Mouse (Mus musculus): Measurements from ENCODE around the gene Rsc1a1. TPM values are rescaled to one million over a fixed set of nuclear protein-coding genes. Genes with fewer than 3 reads are reported as not detected.

The Rsc1a1 gene
- polyA plus RNA-seq, 1 experiment from 2014 or later, result 1.9 TPM

Other genes starting within 250 kb of the Rsc1a1 start
- gene Srarp, start 249.5 kb downstream of the Rsc1a1 start, polyA plus RNA-seq (2014; fragmentation: Nextera tagmentation; extraction: Ambion mirVana), result not detected in 2 replicates
- 22.0 and 28.7 TPM in 2 replicates for gene Zbtb17, start 240.9 kb downstream of the Rsc1a1 start, polyA plus RNA-seq (2014; fragmentation: Nextera tagmentation; extraction: Ambion mirVana)
- gene Spen, start 147.0 kb downstream of the Rsc1a1 start, polyA plus RNA-seq (2014; fragmentation: Nextera tagmentation; extraction: Ambion mirVana), result 9.4 and 12.5 TPM in 2 replicates
- 22.8 and 27.7 TPM in 2 replicates for gene Fblim1, start 79.5 kb downstream of the Rsc1a1 start, polyA plus RNA-seq (2014; fragmentation: Nextera tagmentation; extraction: Ambion mirVana)
- 0.17 and 0.41 TPM in 2 replicates for gene Tmem82, start 67.0 kb downstream of the Rsc1a1 start, polyA plus RNA-seq (2014; fragmentation: Nextera tagmentation; extraction: Ambion mirVana)
- gene Slc25a34, start 61.8 kb downstream of the Rsc1a1 start, polyA plus RNA-seq (2014; fragmentation: Nextera tagmentation; extraction: Ambion mirVana), result 0.08 TPM in 1 of 2 replicates, not detected in the other
- 3.7 and 4.5 TPM in 2 replicates for gene Plekhm2, start 20.7 kb downstream of the Rsc1a1 start, polyA plus RNA-seq (2014; fragmentation: Nextera tagmentation; extraction: Ambion mirVana)
- gene Ddi2, start 37.8 kb upstream of the Rsc1a1 start, polyA plus RNA-seq (2014; fragmentation: Nextera tagmentation; extraction: Ambion mirVana), result 18.8 and 19.4 TPM in 2 replicates
- 0.13 and 0.29 TPM in 2 replicates for gene Agmat, start 61.1 kb upstream of the Rsc1a1 start, polyA plus RNA-seq (2014; fragmentation: Nextera tagmentation; extraction: Ambion mirVana)
- 3.1 and 4.0 TPM in 2 replicates for gene Dnajc16, start 105.3 kb upstream of the Rsc1a1 start, polyA plus RNA-seq (2014; fragmentation: Nextera tagmentation; extraction: Ambion mirVana)
- 10.3 and 14.2 TPM in 2 replicates for gene Casp9, start 108.0 kb upstream of the Rsc1a1 start, polyA plus RNA-seq (2014; fragmentation: Nextera tagmentation; extraction: Ambion mirVana)
- not detected in 2 replicates for gene Cela2a, start 140.6 kb upstream of the Rsc1a1 start, polyA plus RNA-seq (2014; fragmentation: Nextera tagmentation; extraction: Ambion mirVana)
- not detected in 2 replicates for gene Ctrc, start 160.8 kb upstream of the Rsc1a1 start, polyA plus RNA-seq (2014; fragmentation: Nextera tagmentation; extraction: Ambion mirVana)
- gene Efhd2, start 189.3 kb upstream of the Rsc1a1 start, polyA plus RNA-seq (2014; fragmentation: Nextera tagmentation; extraction: Ambion mirVana), result 61.6 and 62.1 TPM in 2 replicates